Mouse (Mus musculus): Measurements from ENCODE around the gene Catip. TPM values are rescaled to one million over a fixed set of nuclear protein-coding genes. Genes with fewer than 3 reads are reported as not detected.
A peak's percentile ranks its signal among the peaks of the same experiment; 100 is the strongest.

Catip gene
- total RNA-seq, 2 experiments from 2014 or later, result 0.82 to 1.5 TPM

- DNase-seq (ENCODE audit: low spot score in 2 of 2), result no peak
Measured at GRCm38 (mm10) chr1:74341898-74342297, 20.0 kb upstream of the Catip start.

- DNase-seq (ENCODE audit: low spot score in 2 of 2), result no peak
Measured at GRCm38 (mm10) chr1:74342308-74342707, 19.6 kb upstream of the Catip start.

- no peak for DNase-seq (ENCODE audit: low spot score in 2 of 2)
Measured at GRCm38 (mm10) chr1:74343161-74343560, 18.7 kb upstream of the Catip start.

- no peak for DNase-seq (ENCODE audit: low spot score in 2 of 2)
Measured at GRCm38 (mm10) chr1:74344163-74344916, 17.6 kb upstream of the Catip start.

GRCm38 (mm10) chr1:74351185-74351769 is 10.6 kb upstream of the Catip start:
- DNase-seq (ENCODE audit: low spot score in 2 of 2), result no peak

GRCm38 (mm10) chr1:74352532-74353096 is 9.3 kb upstream of the Catip start:
- DNase-seq (ENCODE audit: low spot score in 2 of 2), result no peak

GRCm38 (mm10) chr1:74353453-74354229 is 8.3 kb upstream of the Catip start:
- no peak for DNase-seq (ENCODE audit: low spot score in 2 of 2)

- no peak for DNase-seq (ENCODE audit: low spot score in 2 of 2)
Measured at GRCm38 (mm10) chr1:74357531-74357930, 4.4 kb upstream of the Catip start.

- no peak for DNase-seq (ENCODE audit: low spot score in 2 of 2)
Measured at GRCm38 (mm10) chr1:74359952-74360517, 1.9 kb upstream of the Catip start.

GRCm38 (mm10) chr1:74362325-74363229 is 669 bp downstream of the Catip start:
- DNase-seq (ENCODE audit: low spot score in 2 of 2), result no peak

GRCm38 (mm10) chr1:74363437-74363836 is 1.5 kb downstream of the Catip start:
- DNase-seq (ENCODE audit: low spot score in 2 of 2), result no peak

GRCm38 (mm10) chr1:74364270-74364669 is 2.4 kb downstream of the Catip start:
- no peak for DNase-seq (ENCODE audit: low spot score in 2 of 2)

- DNase-seq (ENCODE audit: low spot score in 2 of 2), result peak in 1 of 2 experiments; percentile 34
Measured at GRCm38 (mm10) chr1:74367886-74368645, 6.2 kb downstream of the Catip start.

- no peak for DNase-seq (ENCODE audit: low spot score in 2 of 2)
Measured at GRCm38 (mm10) chr1:74370040-74370439, 8.1 kb downstream of the Catip start.

GRCm38 (mm10) chr1:74373372-74373771 is 11.5 kb downstream of the Catip start:
- no peak for DNase-seq (ENCODE audit: low spot score in 2 of 2)

- no peak for DNase-seq (ENCODE audit: low spot score in 2 of 2)
Measured at GRCm38 (mm10) chr1:74374980-74375379, 13.1 kb downstream of the Catip start, which contains the start of gene Slc11a1. Gene Slc11a1 (plus strand): TSS chr1:74375195.

GRCm38 (mm10) chr1:74375561-74375960 is 13.7 kb downstream of the Catip start:
- no peak for DNase-seq (ENCODE audit: low spot score in 2 of 2)

- no peak for DNase-seq (ENCODE audit: low spot score in 2 of 2)
Measured at GRCm38 (mm10) chr1:74376396-74376795, 14.5 kb downstream of the Catip start.

GRCm38 (mm10) chr1:74379058-74379504 is 17.2 kb downstream of the Catip start:
- DNase-seq (ENCODE audit: low spot score in 2 of 2), result no peak

Measured in left cerebral cortex, adult 18-20 months (tissue).